Mouse (Mus musculus): ENCODE results near the gene F830045P16Rik.
"Not testable (repeated sequence)": the region's sequence is repeated elsewhere in the genome, so short reads cannot be mapped to it uniquely, and the experiment has no call there.

F830045P16Rik gene

DNA sequence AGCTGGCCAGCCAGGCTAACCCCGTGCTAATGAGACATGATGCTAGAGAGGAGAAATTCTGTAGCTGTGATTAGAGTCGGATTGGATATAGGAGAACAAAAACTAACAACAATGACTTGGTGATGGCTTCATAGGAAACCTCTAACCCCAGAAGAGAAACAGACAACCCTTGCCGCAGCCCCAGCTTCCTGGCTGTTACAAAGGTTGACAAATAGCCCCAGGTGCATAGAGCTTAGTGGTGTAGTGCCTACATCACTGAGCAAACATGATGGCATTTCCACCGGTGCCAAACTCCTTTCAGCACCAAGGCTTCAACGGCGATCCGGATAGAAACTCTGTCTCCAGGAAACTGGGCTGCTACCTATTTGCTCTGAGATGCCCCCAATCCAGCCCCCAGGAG lies 9.2 kb upstream of the F830045P16Rik start:
- ATAC-seq (ENCODE audit: low TSS enrichment) = no peak

GRCm38 (mm10) chr2:129544919-129545318 lies 8.5 kb upstream of the F830045P16Rik start:
- ATAC-seq (ENCODE audit: low TSS enrichment) = no peak

GRCm38 (mm10) chr2:129544448-129544847 lies 8.0 kb upstream of the F830045P16Rik start:
- ATAC-seq (ENCODE audit: low TSS enrichment) = no peak

DNA sequence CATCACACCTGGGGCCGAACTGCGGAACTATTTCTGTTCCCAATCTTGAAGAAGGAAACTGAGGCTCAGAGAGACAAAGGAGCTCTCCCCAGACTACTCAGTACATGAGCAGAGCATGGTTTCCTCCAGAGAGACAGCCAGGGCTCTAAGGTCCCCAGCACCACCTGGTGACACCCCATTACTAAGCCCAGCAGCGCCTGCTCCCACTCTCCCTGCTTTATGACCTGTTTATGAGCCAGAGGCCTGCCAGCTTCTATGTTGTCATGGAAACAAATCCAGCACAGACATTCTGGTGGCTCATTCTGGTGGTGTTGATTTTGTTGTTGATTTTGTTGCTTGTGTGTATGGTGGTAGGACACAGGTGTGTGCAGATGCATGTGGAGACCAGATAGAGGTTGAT lies 3.6 kb upstream of the F830045P16Rik start:
- no peak for ATAC-seq (ENCODE audit: low TSS enrichment)

- ATAC-seq (ENCODE audit: low TSS enrichment) = no peak
Measured at GRCm38 (mm10) chr2:129539175-129539574, 2.8 kb upstream of the F830045P16Rik start.

DNA sequence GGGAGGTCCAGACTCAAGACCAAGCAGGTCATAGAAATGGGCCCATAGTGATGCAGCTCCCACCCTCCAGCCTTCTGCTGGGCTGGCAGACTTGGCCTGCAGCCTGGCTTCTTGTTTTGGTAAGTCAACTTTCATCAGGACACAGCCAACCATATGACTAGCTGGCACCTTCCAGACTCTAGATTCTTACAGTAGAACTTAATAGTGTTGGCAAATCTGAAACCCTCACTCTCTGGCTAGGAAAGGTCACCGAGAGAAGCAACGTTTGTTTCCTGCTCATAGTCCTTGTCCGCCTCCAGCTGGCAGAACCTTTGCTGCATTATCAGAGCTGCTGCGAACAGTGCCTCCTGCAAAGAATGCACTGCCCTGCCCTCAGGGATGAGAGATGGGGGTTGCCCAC lies 1.5 kb upstream of the F830045P16Rik start:
- ATAC-seq (ENCODE audit: low TSS enrichment) = no peak

DNA sequence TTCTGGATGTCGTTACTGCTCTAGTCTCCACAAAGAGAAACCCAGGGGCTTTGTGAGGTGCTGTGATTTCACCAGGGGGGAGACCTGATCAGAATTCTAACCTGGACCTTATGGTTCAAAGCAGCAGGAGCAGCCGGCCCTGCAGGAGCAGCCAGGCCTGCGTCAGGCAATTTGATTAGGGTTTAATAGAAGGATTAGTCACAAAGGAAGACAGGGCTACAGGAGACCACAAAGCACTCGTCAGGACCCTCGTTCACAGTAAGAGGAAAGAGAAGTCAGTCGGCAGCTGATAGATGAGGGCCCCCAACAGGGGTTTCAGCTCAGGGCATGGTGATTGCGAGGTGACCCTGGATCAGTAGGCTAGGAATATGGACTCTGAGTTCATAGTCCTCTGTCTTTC lies 958 bp upstream of the F830045P16Rik start:
- no peak for ATAC-seq (ENCODE audit: low TSS enrichment)

DNA sequence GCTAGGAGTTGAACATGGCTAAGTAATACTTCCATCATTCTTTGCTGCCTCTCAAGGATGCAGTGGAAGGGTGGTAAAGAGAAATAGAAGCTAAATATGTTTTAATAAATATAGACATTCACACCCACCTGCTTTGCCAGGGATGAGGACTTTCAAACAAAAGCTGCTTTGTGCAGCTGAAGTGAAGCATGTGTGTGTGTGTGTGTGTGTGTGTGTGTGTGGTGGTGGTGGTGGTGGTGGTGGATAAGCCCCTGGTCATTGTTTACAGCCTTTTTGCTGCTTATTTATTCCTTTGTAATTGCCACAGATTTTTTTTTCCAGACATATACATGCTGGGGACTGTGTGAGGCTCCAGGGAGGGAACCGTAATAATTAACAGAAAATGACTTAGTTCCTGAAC lies 524 bp upstream of the F830045P16Rik start:
- ATAC-seq (ENCODE audit: low TSS enrichment) = no peak

DNA sequence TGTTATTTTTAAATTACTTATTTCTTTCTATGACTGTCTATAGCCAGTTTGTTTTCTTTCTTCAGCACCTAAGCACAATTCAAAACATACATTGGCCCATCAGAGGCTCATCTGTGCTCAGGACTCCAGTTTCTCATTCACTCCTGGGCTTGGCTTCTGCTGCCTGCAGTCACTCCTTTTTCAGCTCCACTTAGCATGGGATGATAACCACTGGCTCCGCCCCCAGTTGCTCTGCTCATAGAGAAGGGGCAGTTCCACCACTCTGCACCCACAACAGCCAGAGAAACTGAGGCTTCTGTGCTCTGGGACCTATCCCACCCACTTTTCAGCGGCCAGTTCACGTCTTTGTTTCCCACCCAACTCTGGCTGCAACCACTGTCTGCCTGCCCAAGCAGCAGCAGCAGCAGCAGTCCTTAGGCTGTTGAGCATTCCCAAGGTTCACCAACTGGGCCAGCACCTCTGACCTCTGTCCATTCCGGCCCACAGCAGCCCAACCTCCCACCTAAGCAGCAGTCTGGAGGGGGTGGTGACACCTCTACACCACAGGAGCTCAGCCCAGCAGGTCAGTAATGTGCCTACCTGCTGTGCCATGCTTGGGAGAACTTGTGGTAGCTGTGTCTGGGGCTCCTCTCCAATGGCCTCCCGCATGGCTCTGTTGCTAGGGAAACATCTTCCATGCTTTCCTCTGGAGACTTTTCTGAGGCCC lies 1.4 kb downstream of the F830045P16Rik start:
- ATAC-seq (ENCODE audit: low TSS enrichment) = no peak

GRCm38 (mm10) chr2:129531890-129532289 lies 4.5 kb downstream of the F830045P16Rik start:
- ATAC-seq (ENCODE audit: low TSS enrichment) = no peak

DNA sequence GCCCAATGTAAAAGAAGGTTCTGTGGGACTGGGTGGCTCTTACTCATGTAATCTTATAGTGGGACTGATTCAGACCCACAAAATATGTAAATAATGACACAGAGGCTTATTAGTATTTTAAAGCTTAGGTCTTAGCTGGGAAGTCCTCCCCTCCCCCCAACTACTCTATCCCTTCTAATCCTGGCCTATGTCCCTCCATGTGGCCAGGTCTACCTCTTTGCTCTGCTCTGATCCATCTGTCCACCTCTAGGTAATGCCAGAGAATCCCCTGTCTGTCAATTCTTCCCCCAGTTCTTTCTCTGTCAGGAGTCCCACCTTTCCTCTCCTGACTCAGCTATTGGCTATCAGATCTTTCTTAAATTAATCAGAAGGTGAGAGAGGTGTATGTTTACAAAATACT lies 5.3 kb downstream of the F830045P16Rik start:
- ATAC-seq (ENCODE audit: low TSS enrichment) = no peak

DNA sequence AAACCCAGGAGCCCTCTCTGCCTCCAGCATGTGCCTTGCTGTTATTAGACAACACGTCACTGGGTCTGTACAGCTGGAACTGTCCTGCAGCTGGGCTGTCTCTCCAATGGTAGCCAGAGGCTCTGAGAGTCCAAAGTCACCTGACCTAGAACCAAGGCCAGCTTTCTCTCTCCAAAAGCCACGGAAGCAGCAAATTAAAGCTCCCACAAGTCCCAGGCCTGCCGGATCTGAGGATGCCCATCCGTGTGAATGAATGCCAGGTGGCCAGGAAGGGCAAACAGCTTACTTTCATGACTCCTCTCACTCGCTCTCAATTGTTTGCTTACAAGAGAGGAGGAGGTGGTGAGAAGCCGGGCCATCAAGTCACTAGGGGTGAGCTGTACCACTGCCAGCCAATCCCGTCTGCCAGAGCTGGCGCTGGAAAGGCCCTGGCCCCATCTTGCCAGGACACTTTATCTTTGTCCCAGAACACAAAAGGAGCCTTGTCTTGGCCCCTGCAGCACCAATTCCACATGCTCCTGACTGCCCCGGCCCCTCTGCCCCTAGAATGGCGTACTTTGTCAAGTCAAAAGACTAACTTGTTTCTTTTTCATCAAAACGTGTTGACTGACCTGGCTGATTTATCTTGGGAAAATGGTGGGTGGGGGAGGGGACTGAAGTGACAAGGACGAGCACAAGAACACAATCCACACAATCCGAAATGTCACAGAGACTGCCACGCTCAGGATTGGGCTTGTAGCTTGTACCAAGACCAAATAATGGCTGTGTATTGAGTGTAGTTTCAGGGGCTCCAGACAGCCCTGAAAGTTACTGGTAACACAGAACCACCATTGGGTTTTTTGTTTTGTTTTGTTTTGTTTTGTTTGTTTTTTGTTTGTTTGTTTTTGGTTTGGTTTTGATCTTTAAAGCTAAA lies 6.8 kb downstream of the F830045P16Rik start:
- ATAC-seq (ENCODE audit: low TSS enrichment) = peak; percentile 70

GRCm38 (mm10) chr2:129527916-129528315 lies 8.5 kb downstream of the F830045P16Rik start:
- no peak for ATAC-seq (ENCODE audit: low TSS enrichment)

GRCm38 (mm10) chr2:129526322-129526721 lies 10.1 kb downstream of the F830045P16Rik start:
- ATAC-seq (ENCODE audit: low TSS enrichment) = no peak

DNA sequence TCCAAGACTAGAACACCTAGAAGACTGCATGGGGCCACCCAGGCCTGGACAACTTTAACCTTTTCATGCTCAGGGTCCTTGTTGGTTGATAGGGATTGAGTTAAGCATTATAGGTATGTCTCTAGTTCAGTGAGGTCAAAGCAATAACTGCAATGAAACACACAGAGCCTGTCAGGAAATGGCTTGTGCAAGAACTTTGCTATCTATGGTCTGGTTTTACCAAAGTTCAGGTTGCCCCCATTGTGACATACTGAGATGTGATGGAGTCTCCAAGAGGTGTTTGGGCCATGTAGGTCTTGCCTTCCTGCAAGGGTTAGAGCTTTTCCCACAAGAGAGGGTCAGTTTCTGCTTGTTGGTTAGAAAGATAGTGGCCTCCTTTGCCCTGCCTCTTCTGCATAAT lies 10.8 kb downstream of the F830045P16Rik start:
- no peak for ATAC-seq (ENCODE audit: low TSS enrichment)

- ATAC-seq (ENCODE audit: low TSS enrichment) = no peak
Measured at GRCm38 (mm10) chr2:129518526-129518925, 17.9 kb downstream of the F830045P16Rik start.

DNA sequence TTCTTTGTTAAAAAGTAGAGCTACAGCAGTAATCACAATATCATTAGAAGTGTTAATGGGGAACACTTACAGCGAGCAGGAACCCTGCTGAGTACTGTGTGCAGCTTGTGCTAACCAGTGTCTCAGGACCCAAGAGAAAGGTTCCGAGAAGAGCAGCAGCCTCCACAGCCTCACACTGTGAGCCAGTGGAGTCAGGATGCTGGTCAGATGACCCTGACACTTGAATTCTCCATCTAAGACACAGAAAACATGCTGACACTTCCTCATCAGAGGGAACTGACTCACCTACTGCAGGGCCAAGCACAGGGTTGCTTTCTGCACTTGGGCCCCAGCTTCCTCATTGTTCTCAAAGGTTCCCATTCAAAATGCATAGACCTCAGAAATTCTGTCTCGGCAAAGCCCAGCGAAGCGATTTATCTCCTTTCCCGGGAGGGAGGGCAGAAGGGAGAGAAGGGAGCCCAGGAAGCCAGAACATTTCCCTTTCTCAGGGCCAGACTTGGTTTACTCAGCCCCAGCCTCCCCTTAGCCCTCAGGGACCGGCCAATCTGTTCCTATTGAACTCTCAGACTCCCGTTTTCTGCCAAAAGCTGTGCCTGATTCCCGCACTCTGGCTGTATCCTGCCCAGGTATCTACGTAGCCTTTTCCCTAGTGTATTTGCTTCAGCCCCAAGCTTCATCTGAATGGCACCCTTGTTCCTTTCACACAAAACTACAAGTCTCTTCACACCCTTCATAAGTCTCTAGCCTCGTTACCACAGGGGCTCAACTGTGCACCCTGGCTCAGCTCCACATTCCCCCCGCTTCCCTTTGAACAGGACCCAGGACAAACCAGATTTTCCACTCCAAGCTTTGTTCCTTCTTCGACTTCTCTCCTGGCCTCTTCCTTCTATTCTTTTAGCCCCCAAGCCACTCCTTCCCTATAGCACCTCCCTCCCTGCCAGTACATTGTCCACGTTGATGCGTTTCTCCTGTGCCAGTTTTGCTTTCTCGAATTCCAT lies 21.2 kb downstream of the F830045P16Rik start:
- no peak for ATAC-seq (ENCODE audit: low TSS enrichment)

DNA sequence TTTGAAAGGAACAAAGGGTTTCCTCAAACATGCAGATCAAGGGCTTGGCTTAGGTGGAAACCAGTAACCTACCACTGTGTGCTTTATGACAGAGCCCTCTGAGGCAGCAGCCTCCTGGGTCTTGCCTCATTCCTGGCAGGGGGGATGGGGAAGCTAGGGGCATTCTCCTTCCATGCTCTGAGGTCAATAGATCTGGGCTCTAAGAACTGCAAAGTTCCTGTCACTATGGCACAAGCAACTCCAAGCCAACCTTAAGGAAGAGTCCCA lies 22.1 kb downstream of the F830045P16Rik start:
- ATAC-seq (ENCODE audit: low TSS enrichment) = no peak

DNA sequence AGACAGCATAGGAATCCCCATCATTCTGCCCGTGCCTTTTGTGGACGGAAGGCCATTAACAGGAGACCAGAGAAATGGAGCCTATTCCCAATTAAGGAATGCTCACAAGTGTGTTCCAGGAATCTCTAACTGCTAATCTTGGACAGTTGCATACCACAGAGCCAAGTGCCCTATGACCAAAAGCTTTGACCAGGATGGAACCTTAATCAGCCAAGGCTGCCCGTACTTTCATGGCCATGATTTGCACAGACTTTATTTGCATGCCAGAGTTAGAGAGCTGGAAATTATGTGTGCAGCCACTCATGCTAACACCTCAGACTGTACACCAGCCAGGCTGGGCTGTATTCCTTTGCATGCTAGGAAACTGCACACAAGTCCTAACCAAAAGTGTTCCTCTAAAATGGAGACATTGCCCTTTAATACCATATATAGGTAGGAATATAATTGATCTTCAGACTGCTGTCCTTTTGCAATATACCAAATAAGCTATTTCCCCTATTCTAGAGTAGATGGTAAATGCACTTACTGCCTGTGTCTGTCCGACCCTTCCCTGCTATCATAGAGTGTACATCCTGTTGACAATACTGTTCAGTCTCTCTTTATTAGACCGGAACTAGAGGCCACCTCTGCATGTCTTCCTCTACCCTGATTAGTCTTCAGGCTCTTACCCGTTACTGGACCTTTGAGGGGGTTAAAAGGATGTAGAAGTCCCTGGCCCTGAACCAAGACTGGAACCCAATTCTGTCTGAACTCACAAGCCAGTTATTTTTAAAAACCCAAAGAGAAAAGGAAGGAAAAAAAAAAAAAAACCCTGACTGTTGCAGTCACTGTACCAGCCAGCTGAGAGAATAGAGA lies 22.6 kb downstream of the F830045P16Rik start:
- ATAC-seq (ENCODE audit: low TSS enrichment) = no peak

GRCm38 (mm10) chr2:129512147-129512546 lies 24.3 kb downstream of the F830045P16Rik start:
- not testable (repeated sequence) for ATAC-seq (ENCODE audit: low TSS enrichment)

DNA sequence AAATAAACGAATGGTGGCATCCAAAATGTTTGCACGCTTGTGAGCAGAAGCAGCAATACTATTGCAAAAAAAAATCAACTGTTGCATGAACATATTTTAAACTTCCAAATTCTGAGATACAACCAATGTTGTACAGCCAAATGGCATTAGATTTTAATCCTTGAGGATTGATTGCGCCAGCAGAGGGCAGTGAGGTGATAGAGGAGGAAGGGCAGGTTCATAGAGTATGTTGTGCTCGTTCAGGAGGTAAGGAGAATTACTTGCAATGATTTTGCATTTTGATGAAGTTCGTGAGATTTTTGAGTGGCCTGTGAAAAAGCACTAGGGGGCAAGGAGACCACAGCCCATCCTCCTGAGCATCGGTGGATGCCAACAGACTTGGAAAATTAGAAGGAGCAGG lies 33.8 kb downstream of the F830045P16Rik start:
- peak; percentile 87 for ATAC-seq (ENCODE audit: low TSS enrichment)
